Mouse (Mus musculus): ENCODE measurements around the gene Rbfox3.

Rbfox3 gene

DNA sequence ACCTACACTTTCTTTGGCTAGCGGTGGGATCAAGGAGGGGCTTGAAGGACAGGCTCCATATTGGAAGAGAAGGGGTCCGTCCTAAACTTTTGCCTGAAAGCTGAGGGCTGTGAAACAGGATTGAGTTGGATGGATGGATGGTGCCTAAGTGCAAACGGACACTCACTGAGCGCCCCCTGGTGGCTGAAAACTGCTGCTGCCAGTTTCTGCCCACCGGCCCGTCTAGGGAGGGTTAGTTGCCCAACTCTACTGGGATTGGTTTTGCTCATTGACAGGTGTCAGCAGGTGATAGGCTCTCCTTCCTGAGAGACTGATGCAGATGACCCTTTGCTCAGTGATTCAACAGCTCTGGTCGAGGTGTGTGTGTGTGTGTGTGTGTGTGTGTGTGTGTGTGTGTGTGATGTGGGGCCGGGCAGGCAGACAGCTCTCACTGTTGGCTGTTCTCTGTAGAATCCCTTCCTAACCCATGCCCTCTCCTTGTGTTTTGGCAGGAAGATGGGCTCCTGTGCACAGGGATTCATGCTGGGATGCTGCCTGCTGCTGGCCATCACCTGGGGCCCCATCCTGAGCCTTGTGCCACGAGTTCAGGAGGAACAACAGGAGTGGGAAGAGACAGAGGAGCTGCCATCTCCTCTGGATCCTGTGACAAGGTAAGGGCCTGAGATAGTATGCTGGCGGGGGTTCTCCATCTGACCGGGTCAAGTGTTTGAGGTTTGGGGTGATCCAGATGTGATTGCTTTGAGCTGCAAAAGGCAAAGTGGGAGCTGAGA, 468.0 kb downstream of the Rbfox3 start:
- peak; percentile 49 to 85 for DNase-seq (ENCODE audit: low spot score in 2 of 2)

DNA sequence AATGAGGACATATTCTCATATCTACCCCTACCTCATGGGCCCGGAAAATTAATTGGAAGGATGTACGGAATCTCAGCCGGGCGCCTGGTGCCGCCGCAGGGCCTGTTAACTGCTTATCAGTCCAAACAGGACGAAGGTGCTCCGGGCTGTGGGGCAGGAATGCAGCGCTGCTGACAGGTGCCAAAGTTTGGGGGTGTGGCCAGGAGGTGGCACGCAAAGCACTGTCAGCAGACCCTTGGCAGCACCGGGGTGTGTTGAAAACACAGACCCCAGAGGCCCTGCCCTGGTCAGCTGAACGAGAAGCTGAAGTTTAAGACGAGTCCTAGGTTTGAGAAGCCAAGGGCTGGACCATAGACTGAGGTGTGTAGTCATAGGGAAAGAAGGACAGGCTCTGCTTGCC, 468.7 kb downstream of the Rbfox3 start:
- DNase-seq (ENCODE audit: low spot score in 2 of 2): no peak

Measured in thymus, postnatal 10 days (tissue).